Mouse (Mus musculus): ENCODE data around the gene Nr1h2.

Nr1h2 gene

DNA sequence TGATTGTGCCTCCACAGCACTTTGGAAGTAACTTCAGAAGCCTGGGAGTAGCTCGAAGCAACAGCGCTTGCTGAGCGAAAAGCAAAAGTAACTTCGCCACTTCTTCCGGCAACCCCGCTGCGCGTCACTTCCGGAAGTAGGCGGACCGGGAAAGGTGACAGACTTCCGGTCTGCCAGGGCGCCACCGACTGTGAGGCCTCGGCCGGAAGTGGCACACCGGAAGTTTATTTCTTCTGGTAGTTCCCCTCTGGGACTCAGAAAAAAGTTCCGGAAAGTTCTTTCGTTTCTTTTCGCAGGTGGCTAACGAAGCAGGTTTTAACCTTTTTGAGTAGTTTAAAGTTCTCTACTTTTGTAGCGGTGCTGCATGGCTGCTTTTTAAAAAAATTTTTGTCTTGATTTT lies at the start of gene Nr1h2:
TSS of gene Nr1h2 (minus strand) at position 126 of the 400 bp plus-strand sequence.
- DNase-seq (ENCODE audit: low read depth): peak; percentile 82

DNA sequence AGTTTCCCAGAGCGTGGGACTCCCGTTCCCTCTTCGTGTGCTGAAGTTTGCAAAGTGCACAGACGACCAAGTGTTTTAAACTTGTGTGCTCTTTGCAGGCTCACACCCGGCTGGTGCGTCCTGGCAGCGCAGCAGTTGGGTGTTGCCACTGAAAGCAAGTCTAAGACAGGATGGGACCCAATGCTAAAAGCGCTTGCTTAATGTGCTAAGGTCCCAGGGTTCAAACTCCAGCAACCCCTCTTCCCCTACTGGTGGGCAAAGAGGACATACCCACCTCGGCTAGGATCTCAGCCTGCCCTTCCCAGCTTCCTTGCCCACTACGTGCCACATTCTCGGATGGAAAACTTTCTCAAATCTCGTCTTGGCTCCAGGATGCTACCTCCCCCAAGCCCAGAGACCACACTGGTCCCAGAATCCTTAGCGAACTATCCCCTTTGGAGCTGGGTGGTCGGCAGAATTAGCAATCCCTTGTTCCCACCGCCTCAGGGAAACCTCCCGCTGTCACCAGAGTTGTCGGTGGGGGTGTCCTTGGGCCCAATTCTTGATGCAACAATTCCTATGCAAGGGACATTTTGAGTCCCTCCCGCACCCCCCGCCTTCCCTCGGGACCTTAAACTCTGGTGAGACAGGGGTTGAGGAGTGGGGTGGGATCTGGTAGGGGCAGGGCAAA lies 49.6 kb upstream of the Nr1h2 start:
- no peak for DNase-seq (ENCODE audit: low read depth)

- no peak for DNase-seq (ENCODE audit: low read depth)
Observed at GRCm38 (mm10) chr7:44602443-44602842, 48.7 kb upstream of the Nr1h2 start.

GRCm38 (mm10) chr7:44601646-44602045 lies 47.9 kb upstream of the Nr1h2 start:
- no peak for DNase-seq (ENCODE audit: low read depth)

DNA sequence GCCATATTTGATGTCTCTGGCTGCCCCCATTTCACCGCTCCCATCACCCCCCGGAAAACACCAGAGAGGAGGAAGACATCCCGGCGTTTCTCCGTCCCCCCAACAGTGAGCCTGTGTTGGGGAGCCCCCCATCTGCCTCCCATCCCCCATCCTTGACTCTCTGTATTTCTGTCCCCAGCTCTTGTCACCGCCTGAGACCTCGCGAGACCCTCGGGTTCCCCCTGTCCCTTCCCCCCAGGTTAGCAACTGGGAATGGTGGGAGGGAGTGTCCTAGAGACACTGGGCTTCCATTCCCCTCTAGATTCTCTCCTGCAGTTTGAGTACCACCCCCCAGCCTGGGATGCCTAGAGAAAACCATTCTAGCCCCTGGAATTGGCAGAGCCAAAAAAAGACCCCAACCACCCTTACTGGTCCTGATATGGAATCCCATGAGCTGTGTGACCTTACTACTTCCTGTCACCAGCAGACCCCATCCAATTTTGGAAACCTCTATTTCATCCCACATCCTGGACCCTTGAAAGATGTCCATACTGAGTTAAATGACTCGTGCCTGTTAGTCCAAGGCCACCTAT lies 47.0 kb upstream of the Nr1h2 start:
- DNase-seq (ENCODE audit: low read depth): no peak

- no peak for DNase-seq (ENCODE audit: low read depth)
Observed at GRCm38 (mm10) chr7:44598336-44598735, 44.6 kb upstream of the Nr1h2 start.

- no peak for DNase-seq (ENCODE audit: low read depth)
Observed at GRCm38 (mm10) chr7:44597666-44598065, 43.9 kb upstream of the Nr1h2 start.

GRCm38 (mm10) chr7:44596996-44597538 lies 43.3 kb upstream of the Nr1h2 start:
- DNase-seq (ENCODE audit: low read depth): no peak

DNA sequence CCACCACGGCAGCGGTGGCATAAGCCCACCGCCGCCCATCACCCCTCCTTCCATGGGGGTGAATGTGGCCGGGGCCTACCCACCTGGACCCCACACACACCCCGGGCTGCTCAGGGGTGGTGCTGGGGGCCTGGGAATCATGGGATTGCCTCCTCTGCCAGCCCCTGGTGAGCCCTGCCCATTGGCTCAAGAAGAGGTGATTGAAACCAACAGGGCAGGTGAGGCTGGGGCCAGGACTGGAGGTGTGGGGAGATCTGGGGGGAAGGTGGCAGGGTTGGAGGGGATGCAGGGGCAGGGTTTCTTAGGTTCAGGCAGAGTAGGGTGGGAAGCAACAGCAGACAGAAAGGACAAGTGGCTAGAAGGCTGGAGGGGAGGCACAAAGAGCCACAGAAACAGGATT lies 42.3 kb upstream of the Nr1h2 start:
- no peak for DNase-seq (ENCODE audit: low read depth)

GRCm38 (mm10) chr7:44595131-44595561 lies 41.4 kb upstream of the Nr1h2 start:
- DNase-seq (ENCODE audit: low read depth): no peak

DNA sequence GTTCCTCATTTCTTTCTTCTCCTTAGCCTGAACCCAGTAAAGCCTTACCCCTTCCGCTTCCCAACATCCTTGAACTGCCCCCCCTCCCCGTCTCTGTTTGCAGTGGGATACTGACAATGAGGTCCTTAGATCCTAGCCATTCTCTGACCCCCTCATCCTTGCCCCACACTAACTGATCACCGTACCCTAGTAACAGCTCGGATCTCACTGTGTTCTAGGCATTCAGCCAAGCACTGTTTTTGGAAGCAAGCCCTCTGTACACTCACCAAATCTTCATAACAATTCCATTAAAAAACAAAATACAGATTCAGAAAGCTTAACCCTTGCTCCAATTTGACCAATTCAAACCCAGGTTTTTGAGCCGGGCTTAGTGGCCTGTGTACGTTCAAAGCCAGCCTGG lies 40.5 kb upstream of the Nr1h2 start:
- DNase-seq (ENCODE audit: low read depth): no peak

- DNase-seq (ENCODE audit: low read depth): no peak
Observed at GRCm38 (mm10) chr7:44593775-44594174, 40.0 kb upstream of the Nr1h2 start.

- no peak for DNase-seq (ENCODE audit: low read depth)
Observed at GRCm38 (mm10) chr7:44593051-44593450, 39.3 kb upstream of the Nr1h2 start.

DNA sequence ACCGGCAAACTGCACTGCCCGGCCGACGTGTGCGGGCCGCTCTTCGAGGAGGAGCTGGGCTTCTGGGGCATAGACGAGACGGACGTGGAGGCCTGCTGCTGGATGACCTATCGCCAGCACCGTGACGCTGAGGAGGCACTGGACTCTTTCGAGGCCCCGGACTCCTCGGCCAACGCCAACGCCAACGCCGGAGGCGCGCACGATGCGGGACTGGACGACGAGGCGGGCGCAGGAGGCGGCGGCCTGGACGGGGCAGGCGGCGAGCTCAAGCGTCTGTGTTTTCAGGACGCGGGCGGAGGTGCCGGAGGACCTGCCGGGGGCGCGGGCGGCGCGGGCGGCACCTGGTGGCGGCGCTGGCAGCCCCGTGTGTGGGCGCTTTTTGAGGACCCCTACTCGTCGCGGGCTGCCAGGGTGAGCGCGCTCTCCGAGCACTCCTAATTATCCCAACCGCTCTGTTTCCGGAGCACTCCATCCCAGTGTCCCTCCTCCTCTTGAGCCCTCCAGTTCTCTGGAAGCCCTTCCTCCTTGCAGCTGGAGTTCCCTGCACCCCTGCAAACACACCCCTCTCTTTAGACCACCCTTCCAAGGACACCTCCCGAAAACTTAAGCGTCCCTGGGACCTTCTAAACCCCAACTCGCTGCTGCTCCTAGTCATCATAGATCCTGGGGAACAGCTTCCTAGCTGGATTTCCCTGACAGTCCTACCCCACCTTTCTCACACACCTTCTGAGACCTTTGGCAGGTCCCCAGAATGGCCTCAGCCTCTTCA lies 37.8 kb upstream of the Nr1h2 start:
- no peak for DNase-seq (ENCODE audit: low read depth)

DNA sequence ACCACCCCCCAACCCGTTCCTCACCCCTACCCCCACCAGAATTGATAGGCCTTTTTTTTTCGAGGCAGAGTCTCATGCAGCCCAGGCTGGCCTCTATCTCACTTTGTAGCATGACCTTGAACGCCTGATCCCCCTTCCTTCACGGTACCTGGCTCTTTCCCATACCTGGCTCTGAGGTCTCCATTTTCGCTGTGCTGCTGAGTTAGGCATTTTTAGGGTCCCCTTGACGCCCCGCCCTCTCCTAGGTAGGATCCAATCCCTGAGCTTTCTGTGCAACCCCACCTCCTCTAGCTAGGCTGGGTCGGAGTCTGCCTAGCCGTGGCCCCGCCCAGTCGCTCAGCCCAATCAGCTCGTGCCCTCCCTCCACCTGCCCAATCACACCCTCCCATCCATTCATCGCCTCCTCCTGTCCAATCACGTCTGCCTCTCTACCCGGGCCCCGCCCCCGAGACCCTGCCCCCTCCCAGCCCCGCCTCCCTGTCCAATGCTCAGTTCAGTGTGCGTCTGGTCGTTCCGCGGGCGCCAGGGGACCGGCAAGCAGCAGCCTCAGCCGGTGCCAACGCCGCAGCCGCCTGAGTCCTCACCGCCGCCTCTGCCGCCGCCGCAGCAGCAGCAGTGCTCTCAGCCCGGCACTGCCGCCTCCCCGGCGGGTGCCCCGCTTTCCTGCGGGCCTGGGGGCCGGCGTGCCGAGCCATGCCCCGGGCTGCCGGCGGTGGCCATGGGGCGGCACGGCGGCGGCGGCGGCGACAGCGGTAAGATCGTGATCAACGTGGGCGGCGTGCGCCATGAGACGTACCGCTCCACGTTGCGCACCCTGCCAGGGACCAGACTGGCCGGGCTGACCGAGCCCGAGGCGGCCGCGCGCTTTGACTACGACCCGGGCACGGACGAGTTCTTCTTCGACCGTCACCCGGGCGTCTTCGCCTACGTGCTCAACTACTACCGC lies 36.9 kb upstream of the Nr1h2 start, which contains the start of gene Kcnc3:
TSS of gene Kcnc3 (plus strand) at position 263 of the 946 bp plus-strand sequence.
- peak; percentile 51 for DNase-seq (ENCODE audit: low read depth)

- no peak for DNase-seq (ENCODE audit: low read depth)
Observed at GRCm38 (mm10) chr7:44589946-44590345, 36.2 kb upstream of the Nr1h2 start.

GRCm38 (mm10) chr7:44589149-44589548 lies 35.4 kb upstream of the Nr1h2 start:
- no peak for DNase-seq (ENCODE audit: low read depth)

GRCm38 (mm10) chr7:44588338-44588737 lies 34.6 kb upstream of the Nr1h2 start:
- DNase-seq (ENCODE audit: low read depth): no peak

- no peak for DNase-seq (ENCODE audit: low read depth)
Observed at GRCm38 (mm10) chr7:44587676-44588075, 33.9 kb upstream of the Nr1h2 start.

DNA sequence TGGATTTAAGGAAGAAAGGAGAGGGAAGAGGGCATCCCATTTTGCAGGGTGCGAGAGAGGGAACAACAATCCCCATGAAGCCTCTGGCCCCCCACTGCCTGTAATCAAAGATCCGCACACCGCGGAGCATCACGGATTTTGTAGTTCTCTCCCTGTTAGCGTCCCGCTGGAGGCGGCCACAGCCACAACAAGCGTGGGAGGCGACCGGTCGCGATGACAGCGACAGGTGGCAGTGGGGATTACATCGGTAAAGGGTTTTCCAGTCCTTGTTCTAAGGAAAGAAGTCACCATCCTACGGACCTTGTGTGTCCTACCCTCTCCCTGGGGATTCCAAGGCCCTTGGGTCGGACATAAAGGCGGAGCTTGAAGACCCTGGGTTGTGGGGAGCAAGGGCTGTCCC lies 33.2 kb upstream of the Nr1h2 start:
- no peak for DNase-seq (ENCODE audit: low read depth)

- no peak for DNase-seq (ENCODE audit: low read depth)
Observed at GRCm38 (mm10) chr7:44586518-44586917, 32.8 kb upstream of the Nr1h2 start.

- DNase-seq (ENCODE audit: low read depth): no peak
Observed at GRCm38 (mm10) chr7:44585606-44586005, 31.9 kb upstream of the Nr1h2 start.

All from fibroblast of lung, adult 2 months (primary cell).